Mouse (Mus musculus): ENCODE results near the gene Pbld2. TPM values are rescaled to one million over a fixed set of nuclear protein-coding genes. Genes with fewer than 3 reads are reported as not detected.

The Pbld2 gene
- polyA plus RNA-seq, 1 experiment, result 3.0 TPM

Other genes starting within 250 kb of the Pbld2 start
- 40.7 and 43.9 TPM in 2 replicates for gene Ccar1, start 232.0 kb upstream of the Pbld2 start, polyA plus RNA-seq (2012; rRNA removed)
- gene Tet1, start 115.3 kb upstream of the Pbld2 start, polyA plus RNA-seq (2012; rRNA removed), result 4.0 and 4.3 TPM in 2 replicates
- gene Slc25a16, start 103.7 kb upstream of the Pbld2 start, polyA plus RNA-seq (2012; rRNA removed), result 34.4 and 37.9 TPM in 2 replicates
- 3.2 and 3.6 TPM in 2 replicates for gene Dna2, start 77.3 kb upstream of the Pbld2 start, polyA plus RNA-seq (2012; rRNA removed)
- 71.8 and 77.4 TPM in 2 replicates for gene Rufy2, start 44.1 kb upstream of the Pbld2 start, polyA plus RNA-seq (2012; rRNA removed)
- 101 and 114 TPM in 2 replicates for gene Hnrnph3, start 98 bp upstream of the Pbld2 start, polyA plus RNA-seq (2012; rRNA removed)
- gene Pbld1, start 35.8 kb downstream of the Pbld2 start, polyA plus RNA-seq (2012; rRNA removed), result 0.27 and 0.96 TPM in 2 replicates
- gene Atoh7, start 75.3 kb downstream of the Pbld2 start, polyA plus RNA-seq (2012; rRNA removed), result 2.2 and 2.4 TPM in 2 replicates
- gene Mypn, start 179.6 kb downstream of the Pbld2 start, polyA plus RNA-seq (2012; rRNA removed), result 1.9 and 2.0 TPM in 2 replicates
- 31.8 and 33.7 TPM in 2 replicates for gene Herc4, start 219.5 kb downstream of the Pbld2 start, polyA plus RNA-seq (2012; rRNA removed)